Mouse (Mus musculus) Muller cell, postnatal 12 days (primary cell): ENCODE measurements around the gene 4932438H23Rik.

Experiments used
- DNase-seq: peaks from one replicate; pipeline ENCODE4 v3.0.0-alpha.2; 2015; ENCODE audit errors: inconsistent ontology term

4932438H23Rik gene

DNA sequence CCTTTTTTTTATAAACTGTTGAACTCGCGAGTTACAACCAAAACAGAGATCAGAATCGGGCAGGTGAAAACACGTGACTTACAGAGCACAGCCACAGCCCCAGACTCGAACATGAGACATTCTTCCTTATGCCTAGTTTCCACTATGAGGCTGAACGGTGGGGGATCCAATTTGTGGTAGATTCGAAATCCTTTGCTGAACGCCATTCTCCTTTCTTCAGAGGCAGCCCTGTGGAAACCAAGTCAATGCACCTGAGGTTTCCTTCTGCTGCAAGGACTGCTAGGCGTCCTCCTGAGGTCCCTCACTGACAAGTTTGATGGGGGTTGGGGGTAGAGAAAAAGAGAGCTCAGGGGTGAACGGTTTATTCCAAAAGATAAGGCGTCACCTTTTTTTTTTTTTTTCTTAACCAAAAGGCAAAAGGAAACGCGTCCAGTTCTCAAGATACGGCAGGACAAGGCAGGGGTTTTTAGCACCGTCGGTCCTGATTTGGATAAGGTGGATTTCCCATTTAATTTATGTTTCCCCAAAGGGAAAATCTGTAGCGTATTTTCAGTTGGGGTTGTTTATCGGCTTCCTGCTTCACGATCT is 84.9 kb downstream of the 4932438H23Rik start:
- DNase-seq, result peak; percentile 22

DNA sequence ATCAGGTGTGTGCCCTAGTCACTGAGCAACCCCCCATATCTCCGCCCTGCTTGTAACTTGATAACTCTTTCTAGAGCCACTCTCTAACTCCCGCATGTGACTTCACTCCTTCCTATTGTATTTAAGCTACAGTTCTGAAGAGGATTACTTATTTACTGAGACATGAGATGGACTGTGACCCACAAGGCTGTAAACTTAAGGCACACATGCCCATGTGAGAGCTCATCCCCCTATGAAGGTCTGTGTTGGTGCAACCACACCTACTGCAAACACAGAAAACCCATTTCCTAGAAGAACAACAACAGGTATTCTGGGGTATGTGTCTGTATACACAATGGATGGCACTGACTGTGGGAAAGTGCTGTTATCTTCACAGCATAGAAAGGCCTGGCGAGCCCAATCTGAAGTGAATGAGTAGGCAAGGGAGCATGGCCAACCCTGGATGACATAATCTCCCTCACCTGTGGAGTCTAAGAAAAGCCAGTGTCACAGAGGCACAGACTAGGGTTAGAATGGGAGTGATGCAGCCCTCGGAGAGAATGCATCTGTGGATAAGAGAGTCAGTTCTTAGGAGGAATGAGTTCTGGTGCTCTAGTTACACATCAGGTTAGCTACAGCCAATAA is 89.9 kb downstream of the 4932438H23Rik start:
- no peak for DNase-seq
